Mouse (Mus musculus): Measurements from ENCODE around the gene Cox17.

The Cox17 gene

GRCm38 (mm10) chr16:38371705-38372296 lies 25.0 kb downstream of the Cox17 start:
- no peak for DNase-seq (ENCODE audit: low spot score)

DNA sequence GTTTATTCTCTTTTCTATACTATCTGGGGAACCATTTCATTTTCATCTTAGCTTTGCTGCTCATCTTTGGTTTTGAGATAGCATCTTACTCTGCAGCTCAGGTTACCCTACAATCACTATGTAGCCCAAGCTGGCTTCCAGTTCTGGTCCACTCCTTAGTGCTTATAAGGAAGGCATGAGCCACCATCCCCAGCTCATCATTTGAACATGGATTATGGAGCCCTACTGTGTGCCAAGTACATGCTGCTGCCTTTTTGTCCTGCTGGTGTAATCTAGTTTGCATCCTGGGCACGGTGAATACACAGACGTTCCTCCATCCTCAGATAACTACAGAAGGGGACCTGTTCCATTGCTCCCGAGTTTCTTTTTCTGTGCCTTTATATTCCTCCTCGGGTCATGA lies 26.1 kb downstream of the Cox17 start:
- no peak for DNase-seq (ENCODE audit: low spot score)

- no peak for DNase-seq (ENCODE audit: low spot score)
These were observed 26.6 kb downstream of the Cox17 start for GRCm38 (mm10) chr16:38373439-38373838.

DNA sequence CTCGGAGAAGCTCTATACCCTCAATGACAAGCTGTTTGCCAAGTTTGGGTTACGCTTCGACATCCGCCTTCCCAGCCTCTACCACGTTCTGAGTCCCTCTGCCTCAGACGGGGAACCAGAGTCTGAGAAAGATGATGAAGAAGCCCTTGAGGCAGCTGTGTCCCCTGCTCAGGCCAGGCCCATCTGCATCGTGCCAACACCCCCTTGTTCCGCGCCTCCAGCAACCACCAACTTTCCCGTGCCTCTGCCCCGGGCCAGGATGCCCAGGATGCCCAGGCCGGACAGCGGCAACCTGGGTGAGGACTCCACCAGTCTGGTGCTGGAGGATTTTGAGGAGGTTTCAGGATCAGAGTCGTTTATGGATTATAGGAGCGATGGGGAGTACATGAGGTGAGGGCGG lies 27.1 kb downstream of the Cox17 start:
- DNase-seq (ENCODE audit: low spot score), result no peak

GRCm38 (mm10) chr16:38374379-38375140 lies 27.8 kb downstream of the Cox17 start:
- DNase-seq (ENCODE audit: low spot score), result no peak

- no peak for DNase-seq (ENCODE audit: low spot score)
These were observed 28.4 kb downstream of the Cox17 start for GRCm38 (mm10) chr16:38375182-38375581.

DNA sequence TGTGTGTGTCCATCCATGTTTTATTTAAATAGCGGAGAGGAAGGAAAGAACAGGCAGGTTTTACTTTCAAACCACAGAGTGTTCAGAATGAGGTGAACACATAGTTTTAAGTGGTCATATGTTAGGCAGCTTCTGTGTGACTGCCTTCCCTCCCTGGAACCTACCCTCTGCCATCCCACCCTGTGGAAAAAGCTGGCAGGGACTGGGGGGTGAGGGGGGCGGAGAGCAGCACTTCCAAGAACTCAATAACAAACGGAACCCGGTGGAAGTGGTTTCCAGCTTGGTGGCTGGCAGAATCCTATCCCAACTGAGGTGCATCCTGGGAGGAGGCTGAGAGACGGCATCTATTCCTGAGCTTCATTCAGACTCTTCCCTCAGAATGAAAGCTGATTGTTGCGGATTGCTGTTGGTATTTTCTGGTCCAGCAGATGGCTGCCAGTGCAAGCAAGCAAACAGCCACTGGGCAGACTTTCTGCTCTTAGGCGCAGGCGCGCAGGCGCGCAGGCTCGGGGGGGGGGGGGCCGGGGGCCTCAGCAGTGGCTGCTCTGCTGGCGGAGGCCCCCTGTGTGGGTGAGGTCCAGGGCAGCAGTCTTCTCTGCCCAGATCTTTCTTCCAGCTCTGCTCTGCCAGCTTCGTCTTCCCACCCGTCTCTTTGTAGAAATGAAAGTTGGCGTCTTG lies 29.5 kb downstream of the Cox17 start:
- DNase-seq (ENCODE audit: low spot score), result peak; percentile 67

GRCm38 (mm10) chr16:38376841-38377249 lies 30.1 kb downstream of the Cox17 start:
- DNase-seq (ENCODE audit: low spot score), result no peak

DNA sequence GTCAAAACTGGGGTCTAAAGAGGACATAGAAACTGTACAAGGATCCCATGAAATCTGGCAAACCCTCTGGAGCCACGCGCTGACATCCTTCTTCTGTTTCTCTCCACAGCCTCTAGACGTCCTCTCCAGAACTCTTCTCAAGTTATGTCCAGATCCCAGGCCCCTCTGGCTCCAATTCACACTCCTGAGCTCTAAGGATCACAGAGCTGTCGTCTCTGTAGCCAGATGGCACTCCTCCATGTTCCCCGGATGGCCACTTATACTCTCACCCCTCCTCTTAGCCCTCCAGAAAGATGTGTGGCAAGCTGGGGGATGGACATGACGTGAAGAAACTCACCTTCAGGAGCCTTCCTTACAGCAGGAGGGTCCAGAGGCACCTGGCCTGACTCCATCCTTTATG lies 30.8 kb downstream of the Cox17 start:
- no peak for DNase-seq (ENCODE audit: low spot score)

- DNase-seq (ENCODE audit: low spot score), result no peak
These were observed 31.8 kb downstream of the Cox17 start for GRCm38 (mm10) chr16:38378591-38378990.

- DNase-seq (ENCODE audit: low spot score), result no peak
These were observed 32.3 kb downstream of the Cox17 start for GRCm38 (mm10) chr16:38379088-38379487.

DNA sequence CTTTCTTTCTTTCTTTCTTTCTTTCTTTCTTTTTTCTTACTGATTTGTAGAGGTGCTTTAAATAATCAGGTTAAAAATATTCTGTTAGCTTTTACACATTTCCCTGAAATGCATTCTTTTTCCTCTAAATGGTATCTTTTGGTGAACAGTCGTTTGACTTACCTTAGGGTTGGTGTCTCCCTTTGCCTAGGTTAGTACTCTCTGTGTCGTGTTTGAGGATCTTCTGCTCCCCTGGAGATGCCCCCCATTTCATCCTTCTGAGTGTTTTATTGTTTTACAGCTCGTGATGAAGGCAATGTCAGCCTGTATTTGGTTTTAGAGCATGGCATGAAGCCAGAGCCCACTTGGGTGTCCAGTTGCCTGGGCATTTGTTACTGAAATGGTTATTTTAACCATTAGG lies 32.7 kb downstream of the Cox17 start:
- DNase-seq (ENCODE audit: low spot score), result no peak

- no peak for DNase-seq (ENCODE audit: low spot score)
These were observed 33.1 kb downstream of the Cox17 start for GRCm38 (mm10) chr16:38379926-38380325.

- no peak for DNase-seq (ENCODE audit: low spot score)
These were observed 36.9 kb downstream of the Cox17 start for GRCm38 (mm10) chr16:38383683-38384082.

- no peak for DNase-seq (ENCODE audit: low spot score)
These were observed 38.4 kb downstream of the Cox17 start for GRCm38 (mm10) chr16:38385184-38385634.

- no peak for DNase-seq (ENCODE audit: low spot score)
These were observed 38.9 kb downstream of the Cox17 start for GRCm38 (mm10) chr16:38385700-38386099.

DNA sequence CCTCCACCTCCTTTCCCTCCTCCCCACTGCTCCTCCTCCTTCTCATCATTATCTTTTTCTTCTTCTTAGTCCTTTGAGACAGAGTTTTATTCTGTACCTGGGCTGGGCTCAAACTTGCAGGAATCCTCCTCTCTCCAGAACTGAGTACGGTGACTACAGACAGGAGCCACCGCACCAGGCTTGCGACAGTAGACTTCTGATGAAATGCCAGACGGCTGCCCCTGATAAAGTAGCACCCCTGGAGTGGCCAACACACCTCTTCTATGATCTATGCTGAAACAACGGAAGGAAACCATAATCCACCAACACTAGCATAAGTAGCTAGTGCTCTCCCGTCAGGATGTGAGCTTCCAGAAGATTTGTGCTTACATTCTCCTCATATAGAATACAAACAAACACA lies 40.6 kb downstream of the Cox17 start:
- DNase-seq (ENCODE audit: low spot score), result no peak

DNA sequence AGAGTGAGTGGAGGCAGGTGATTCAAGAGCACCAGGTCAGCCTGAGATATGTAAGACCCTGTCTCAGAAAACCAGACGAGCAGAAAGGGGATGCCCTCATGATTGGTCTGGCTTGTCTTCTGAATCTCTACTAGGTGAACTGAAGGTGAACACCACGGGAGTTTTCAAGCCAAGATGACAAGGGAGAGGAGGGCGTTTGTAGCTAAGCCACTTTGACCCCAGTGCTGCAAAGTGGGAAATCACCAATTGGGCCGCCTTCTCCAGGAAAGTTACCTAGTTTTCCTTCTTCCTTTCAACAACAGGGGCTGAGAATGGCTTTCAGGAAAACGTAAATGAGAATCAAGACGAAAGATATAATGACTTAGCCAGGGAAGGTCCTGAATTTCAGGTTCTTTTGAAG lies 42.0 kb downstream of the Cox17 start:
- no peak for DNase-seq (ENCODE audit: low spot score)

DNA sequence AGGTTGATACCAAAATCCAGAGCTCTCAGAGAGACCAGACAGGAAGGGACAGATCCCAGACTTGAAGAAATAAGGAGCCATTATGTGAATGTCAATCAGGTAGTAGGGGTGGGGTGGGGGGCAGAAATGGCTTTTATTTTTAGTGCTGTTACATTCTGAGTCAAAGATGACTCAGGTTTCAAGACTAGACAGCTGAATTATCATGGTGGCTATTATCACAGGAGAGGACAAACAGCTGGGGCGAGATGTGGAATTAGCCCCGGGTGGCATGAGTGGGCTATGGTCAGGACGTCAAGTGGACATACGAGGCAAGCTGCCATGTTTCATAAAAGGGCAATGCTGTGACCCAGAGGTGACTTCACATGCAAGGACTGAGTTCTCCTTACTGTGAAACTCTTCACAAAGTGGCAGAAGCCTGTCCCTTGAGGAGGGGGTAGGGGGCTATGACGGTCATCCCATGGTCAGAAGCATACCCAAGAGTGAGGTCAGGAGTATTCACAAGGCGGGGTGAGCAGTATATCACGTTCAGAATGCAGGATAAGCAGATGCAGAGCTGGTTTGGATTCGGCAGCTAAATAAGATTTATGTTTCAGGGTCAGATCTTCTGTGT lies 42.6 kb downstream of the Cox17 start:
- no peak for DNase-seq (ENCODE audit: low spot score)

- no peak for DNase-seq (ENCODE audit: low spot score)
These were observed 43.5 kb downstream of the Cox17 start for GRCm38 (mm10) chr16:38390322-38390721.

DNA sequence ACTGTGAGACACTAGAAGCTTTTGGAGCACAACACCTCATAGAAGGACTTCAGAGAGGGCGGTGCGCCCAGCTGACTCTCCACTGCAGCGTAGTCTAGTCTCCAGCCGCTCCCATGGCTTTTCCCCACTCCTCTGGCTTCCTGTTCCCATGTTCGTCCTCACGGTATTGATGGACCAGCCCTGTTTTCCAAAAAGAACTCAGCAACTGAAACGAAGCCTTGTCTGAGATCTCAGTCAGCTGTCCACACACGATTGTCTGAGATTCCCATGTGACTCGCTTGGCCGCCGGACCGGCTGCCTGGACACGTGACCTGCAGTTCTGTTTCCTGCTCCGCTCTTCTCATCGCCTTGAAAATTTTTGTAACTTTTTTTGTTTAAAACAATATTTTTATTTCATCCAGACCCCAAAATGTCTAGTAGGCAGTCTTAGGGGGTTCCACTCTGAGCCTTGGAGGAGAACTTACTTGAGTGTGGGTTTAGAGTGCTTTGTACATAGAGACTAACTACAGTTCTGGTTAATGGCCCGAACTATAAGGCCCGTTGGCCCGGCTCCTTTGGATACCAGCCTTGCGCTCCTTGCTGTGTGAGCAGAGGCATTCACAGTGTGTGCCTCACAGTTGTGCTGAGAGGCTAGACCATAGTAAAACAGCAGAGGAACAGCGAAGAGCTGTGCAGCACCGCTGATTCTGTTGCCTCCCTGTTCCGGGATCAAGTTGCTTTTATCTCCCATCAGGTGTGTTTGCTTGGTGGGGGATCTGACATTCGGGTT lies 45.5 kb downstream of the Cox17 start:
- DNase-seq (ENCODE audit: low spot score), result no peak

DNA sequence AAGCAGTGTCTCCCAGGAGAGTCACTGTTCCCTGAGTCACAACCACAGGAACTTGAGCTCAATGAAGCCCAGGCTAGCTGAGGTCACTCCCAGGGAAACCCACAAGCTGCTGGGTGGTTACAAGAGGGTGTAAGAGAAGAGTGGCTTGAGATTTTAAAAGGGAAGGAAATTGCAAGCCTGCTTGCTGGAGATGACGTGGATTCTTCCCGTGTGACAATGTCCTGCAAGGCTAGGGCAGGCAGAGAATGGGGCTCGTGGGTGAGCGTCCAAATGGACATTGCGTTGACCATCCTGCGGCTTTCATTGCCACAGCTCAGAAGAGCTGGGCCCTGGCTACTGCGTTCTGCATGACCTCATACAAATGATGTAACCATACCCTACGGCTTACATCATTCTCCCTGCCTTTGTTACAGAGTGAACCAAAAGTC lies 47.4 kb downstream of the Cox17 start:
- no peak for DNase-seq (ENCODE audit: low spot score)

Data from embryo, embryonic 10.5 days (tissue).